9 mouse cellular contexts compared by ENCODE assay signal in genomic region chr7:126038366-126039246, GRCm38 (mm10). TPM values are rescaled to one million over a fixed set of nuclear protein-coding genes. Genes with fewer than 3 reads are reported as not detected.
DNase-seq lines count a peak whose midpoint lies in the region; ATAC-seq and TF ChIP-seq lines count a peak whose summit lies in the region.
"Had no signal": no experiment of that assay in that cellular context is flagged by ENCODE, and none has a peak within 500 bp of the region (broad histone marks: within the 10 kb centered on the region; RNA-seq: fewer than 3 reads in every experiment).

No protein-coding gene starts in this region.

- H3K4me1 ChIP-seq in forebrain, embryonic 15.5 days, result peaks cover 57% of the 10 kb centered on the region
- peaks cover 57% of the 10 kb centered on the region for H3K4me1 ChIP-seq in hindbrain, embryonic 15.5 days (replicated peaks)
- no peaks in the 10 kb centered on the region for H3K4me1 ChIP-seq in lung, postnatal 0 days (ENCODE audit: insufficient read depth, low read depth, low read length)
- no peaks in the 10 kb centered on the region for H3K4me1 ChIP-seq in stomach, postnatal 0 days (replicated peaks; ENCODE audit: control insufficient read depth, insufficient read depth)

- H3K27ac ChIP-seq in layer of hippocampus, adult 2 months, result peak overlapping the region; percentile 48
- H3K27ac ChIP-seq in forebrain, embryonic 15.5 days (replicated peaks), result peak overlapping the region; percentile 66
- H3K27ac ChIP-seq in hindbrain, embryonic 15.5 days (replicated peaks), result peak overlapping the region; percentile 84
- H3K27ac ChIP-seq in lung, postnatal 0 days (ENCODE audit: low read length), result no peak overlapping the region
- H3K27ac ChIP-seq in stomach, postnatal 0 days (replicated peaks), result peak overlapping the region; percentile 30; the same call in 1 of the 2 replicates

- peak overlapping the region; percentile 24 for H3K4me2 ChIP-seq in forebrain, embryonic 15.5 days (replicated peaks)
- H3K4me2 ChIP-seq in hindbrain, embryonic 15.5 days, result peak overlapping the region; percentile 29
- H3K4me2 ChIP-seq in lung, postnatal 0 days (replicated peaks; ENCODE audit: low read depth, low read length), result no peak overlapping the region
- H3K4me2 ChIP-seq in stomach, postnatal 0 days (replicated peaks; ENCODE audit: low read depth), result peak overlapping the region; percentile 5; the same call in 1 of the 2 replicates

- WGBS in forebrain, embryonic 15.5 days, result 25% methylated on average over 25 of the region's 25 CpGs
- WGBS in hindbrain, embryonic 15.5 days, result 21% methylated on average over 25 of the region's 25 CpGs
- WGBS in lung, postnatal 0 days, result 47% methylated on average over 25 of the region's 25 CpGs
- 36% methylated on average over 25 of the region's 25 CpGs for WGBS in stomach, postnatal 0 days

- TF ChIP-seq CTCF in layer of hippocampus, adult 2 months (conservative IDR thresholded peaks at IDR 0.05), result no peak
- TF ChIP-seq CTCF in lung, postnatal 0 days (IDR thresholded peaks at IDR 0.05), result no peak
- no peak for TF ChIP-seq CTCF in stomach, postnatal 0 days (IDR thresholded peaks at IDR 0.05; ENCODE audit: low read depth)

- no peaks in the 10 kb centered on the region for H3K27me3 ChIP-seq in forebrain, embryonic 15.5 days
- H3K27me3 ChIP-seq in hindbrain, embryonic 15.5 days, result no peaks in the 10 kb centered on the region
- H3K27me3 ChIP-seq in lung, postnatal 0 days (replicated peaks; ENCODE audit: insufficient read depth, low read length), result no peaks in the 10 kb centered on the region
- no peaks in the 10 kb centered on the region for H3K27me3 ChIP-seq in stomach, postnatal 0 days (ENCODE audit: control insufficient read depth, insufficient read depth, low read length)

- DNase-seq in layer of hippocampus, adult 2 months (ENCODE audit: low spot score in 2 of 2), result peak in 1 of 2 experiments; percentile 60
- no peak for DNase-seq in layer of hippocampus, postnatal 25 days (ENCODE audit: extremely low spot score in 1 of 2, low spot score in 1 of 2)
- DNase-seq in lung, postnatal 0 days (ENCODE audit: low spot score), result peak; percentile 60
- no peak for DNase-seq in stomach, postnatal 0 days (ENCODE audit: low spot score)

- ATAC-seq in forebrain, embryonic 15.5 days (replicated peaks), result no peak
- peak; percentile 14; the same call in 1 of the 2 replicates for ATAC-seq in hindbrain, embryonic 15.5 days (ENCODE audit: low FRiP score, low read depth)
- 0 out of 2 replicates have a peak, but pooled peaks have one; percentile 15 for ATAC-seq in lung, postnatal 0 days
- ATAC-seq in stomach, postnatal 0 days (ENCODE audit: low FRiP score, low TSS enrichment), result no peak
- no peak for ATAC-seq in activated CD4-positive, CD25-positive, alpha-beta regulatory T cell, adult 4 months
- ATAC-seq in cerebellum, adult (ENCODE audit: insufficient number of reproducible peaks, low FRiP score, low TSS enrichment), result no peak

- TF ChIP-seq EP300 in lung, postnatal 0 days (IDR thresholded peaks at IDR 0.05), result no peak
- no peak for TF ChIP-seq EP300 in stomach, postnatal 0 days (optimal IDR thresholded peaks at IDR 0.05)

- no peaks in the 10 kb centered on the region for H3K9me3 ChIP-seq in forebrain, embryonic 15.5 days
- no peaks in the 10 kb centered on the region for H3K9me3 ChIP-seq in hindbrain, embryonic 15.5 days
- no peaks in the 10 kb centered on the region for H3K9me3 ChIP-seq in lung, postnatal 0 days (ENCODE audit: low read length)
- no peaks in the 10 kb centered on the region for H3K9me3 ChIP-seq in stomach, postnatal 0 days (ENCODE audit: control insufficient read depth, low read length)

- H3K9ac ChIP-seq in forebrain, embryonic 15.5 days (replicated peaks), result no peak overlapping the region
- 0 out of 2 replicates have a peak overlapping the region, but pooled peaks have one; percentile 3 for H3K9ac ChIP-seq in hindbrain, embryonic 15.5 days
- H3K9ac ChIP-seq in lung, postnatal 0 days (replicated peaks; ENCODE audit: low read depth), result no peak overlapping the region
- no peak overlapping the region for H3K9ac ChIP-seq in stomach, postnatal 0 days (ENCODE audit: low read length)

- H3K4me3 ChIP-seq in layer of hippocampus, adult 2 months, result no peak overlapping the region
- H3K4me3 ChIP-seq in forebrain, embryonic 15.5 days, result no peak overlapping the region
- no peak overlapping the region for H3K4me3 ChIP-seq in hindbrain, embryonic 15.5 days
- no peak overlapping the region for H3K4me3 ChIP-seq in lung, postnatal 0 days (ENCODE audit: low read depth, low read length)
- no peak overlapping the region for H3K4me3 ChIP-seq in stomach, postnatal 0 days (ENCODE audit: low read depth, low read length)

- no peaks in the 10 kb centered on the region for H3K36me3 ChIP-seq in forebrain, embryonic 15.5 days
- no peaks in the 10 kb centered on the region for H3K36me3 ChIP-seq in hindbrain, embryonic 15.5 days
- no peaks in the 10 kb centered on the region for H3K36me3 ChIP-seq in lung, postnatal 0 days (ENCODE audit: insufficient read depth, low read length)
- H3K36me3 ChIP-seq in stomach, postnatal 0 days (ENCODE audit: control insufficient read depth, insufficient read depth, low read length), result no peaks in the 10 kb centered on the region

RNA-seq across cellular contexts. Expression of gene Gsg1l, which starts 43.6 kb away (rescaled TPM):
- 10 to 100 TPM; 14.0 to 16.0 TPM for total RNA-seq in layer of hippocampus, adult 2 months (2021)
- total RNA-seq in layer of hippocampus, postnatal 25 days (2021), result 10 to 100 TPM; 14.3 to 14.4 TPM
- polyA plus RNA-seq in forebrain, embryonic 15.5 days (2015; fragmentation: Nextera tagmentation; extraction: Ambion mirVana), result 5.1 and 5.4 TPM in 2 replicates
- polyA plus RNA-seq in hindbrain, embryonic 15.5 days (2015; fragmentation: Nextera tagmentation; extraction: Ambion mirVana), result 14.4 and 18.4 TPM in 2 replicates
- 0.66 and 0.68 TPM in 2 replicates for polyA plus RNA-seq in lung, postnatal 0 days (2015; fragmentation: Nextera tagmentation; extraction: Ambion mirVana)
- polyA plus RNA-seq in stomach, postnatal 0 days (2015; fragmentation: Nextera tagmentation; extraction: Ambion mirVana), result 0.67 and 0.77 TPM in 2 replicates
- not detected for polyA plus RNA-seq in activated CD4-positive, CD25-positive, alpha-beta regulatory T cell, adult 4 months (2017; shearing (Covaris generic))
- total RNA-seq: ES-E14 had no signal

Comparison
In these comparisons a context has a peak if more than half of its experiments do, and no peak if none do; other contexts are left out.
1. ATAC-seq: peak in hindbrain, embryonic 15.5 days (single experiment) and lung, postnatal 0 days (single experiment); none in forebrain, embryonic 15.5 days (single experiment), stomach, postnatal 0 days (single experiment), activated CD4-positive, CD25-positive, alpha-beta regulatory T cell, adult 4 months (single experiment) and cerebellum, adult (single experiment).